Mouse (Mus musculus): Measurements from ENCODE around the gene Reg4.

GRCm38 (mm10) chr3:98223783-98224580, 2.0 kb downstream of the Reg4 start:
- TF ChIP-seq FLI1 (IDR thresholded peaks at IDR 0.05; ENCODE audit: low read length) = no peak
- no peak for TF ChIP-seq GATA1 (IDR thresholded peaks at IDR 0.05; ENCODE audit: borderline replicate concordance, low read length)
